20 mouse cellular contexts compared by ENCODE assay signal in genomic region chr17:4381896-4382685, GRCm38 (mm10).
DNase-seq lines count a peak whose midpoint lies in the region; ATAC-seq and TF ChIP-seq lines count a peak whose summit lies in the region.
"Had no signal": no experiment of that assay in that cellular context is flagged by ENCODE, and none has a peak within 500 bp of the region (broad histone marks: within the 10 kb centered on the region; RNA-seq: fewer than 3 reads in every experiment).

No protein-coding gene starts in this region.

- no peaks in the 10 kb centered on the region for H3K4me1 ChIP-seq in forebrain, postnatal 0 days (ENCODE audit: insufficient read depth)
- H3K4me1 ChIP-seq in forebrain, embryonic 14.5 days (ENCODE audit: control insufficient read depth, insufficient read depth, low read length) = no peaks in the 10 kb centered on the region
- H3K4me1 ChIP-seq in thymus, adult 2 months (replicated peaks; ENCODE audit: control insufficient read depth, insufficient read depth, low read length) = no peaks in the 10 kb centered on the region
- H3K4me1 ChIP-seq in intestine, embryonic 16.5 days (ENCODE audit: control insufficient read depth, insufficient read depth, low read length) = no peaks in the 10 kb centered on the region
- H3K4me1 ChIP-seq: hindbrain, embryonic 13.5 days; limb, embryonic 12.5 days had no signal

- 53% methylated on average over 13 of the region's 13 CpGs for WGBS in forebrain, postnatal 0 days
- 84% methylated on average over 13 of the region's 13 CpGs for WGBS in forebrain, embryonic 14.5 days
- WGBS in thymus, adult 2 months = 96% methylated on average over 13 of the region's 13 CpGs
- 72% methylated on average over 13 of the region's 13 CpGs for WGBS in intestine, embryonic 16.5 days

- peak; percentile 60 for ATAC-seq in forebrain, postnatal 0 days
- ATAC-seq in forebrain, embryonic 14.5 days = no peak
- no peak for ATAC-seq in intestine, embryonic 16.5 days
- ATAC-seq: Patski had no signal

- peak overlapping the region; percentile 47 for H3K27ac ChIP-seq in forebrain, postnatal 0 days (ENCODE audit: low read depth, low read length)
- H3K27ac ChIP-seq in forebrain, embryonic 14.5 days (ENCODE audit: low read depth, low read length) = no peak overlapping the region
- H3K27ac ChIP-seq in thymus, adult 2 months (ENCODE audit: control insufficient read depth, insufficient read depth, low read length) = no peak overlapping the region
- no peak overlapping the region for H3K27ac ChIP-seq in intestine, embryonic 16.5 days (ENCODE audit: low read length)
- H3K27ac ChIP-seq: hindbrain, embryonic 13.5 days; limb, embryonic 12.5 days; liver, embryonic 14.5 days had no signal

- no peak overlapping the region for H3K4me3 ChIP-seq in forebrain, postnatal 0 days (ENCODE audit: low read depth, low read length)
- H3K4me3 ChIP-seq in forebrain, embryonic 14.5 days (ENCODE audit: low read depth, low read length) = no peak overlapping the region
- H3K4me3 ChIP-seq in thymus, adult 2 months (ENCODE audit: control insufficient read depth, insufficient read depth, low read length) = no peak overlapping the region
- H3K4me3 ChIP-seq in intestine, embryonic 16.5 days (ENCODE audit: low read length) = no peak overlapping the region
- H3K4me3 ChIP-seq: hindbrain, embryonic 13.5 days; limb, embryonic 12.5 days had no signal

- TF ChIP-seq POLR2A in thymus, adult 2 months (IDR thresholded peaks at IDR 0.05; ENCODE audit: control insufficient read depth, extremely low read depth, insufficient read depth, low read length, poor library complexity) = no peak

- no peak for TF ChIP-seq CTCF in forebrain, postnatal 0 days (IDR thresholded peaks at IDR 0.05; ENCODE audit: low read depth)
- TF ChIP-seq CTCF in thymus, adult 2 months (IDR thresholded peaks at IDR 0.05; ENCODE audit: borderline replicate concordance, control insufficient read depth, extremely low read depth, insufficient read depth, low read length, poor library complexity) = no peak

- no peaks in the 10 kb centered on the region for H3K36me3 ChIP-seq in forebrain, postnatal 0 days (ENCODE audit: insufficient read depth)
- no peaks in the 10 kb centered on the region for H3K36me3 ChIP-seq in forebrain, embryonic 14.5 days (ENCODE audit: control insufficient read depth, insufficient read depth, low read length)
- H3K36me3 ChIP-seq in thymus, adult 2 months (ENCODE audit: control insufficient read depth, insufficient read depth, low read length) = no peaks in the 10 kb centered on the region
- no peaks in the 10 kb centered on the region for H3K36me3 ChIP-seq in intestine, embryonic 16.5 days (ENCODE audit: control insufficient read depth, insufficient read depth, low read length)
- H3K36me3 ChIP-seq: hindbrain, embryonic 13.5 days; limb, embryonic 12.5 days had no signal

- no peaks in the 10 kb centered on the region for H3K9me3 ChIP-seq in forebrain, postnatal 0 days (ENCODE audit: low read length)
- H3K9me3 ChIP-seq in forebrain, embryonic 14.5 days (replicated peaks; ENCODE audit: control insufficient read depth, low read length) = no peaks in the 10 kb centered on the region
- no peaks in the 10 kb centered on the region for H3K9me3 ChIP-seq in intestine, embryonic 16.5 days (ENCODE audit: control insufficient read depth, low read length)
- H3K9me3 ChIP-seq: hindbrain, embryonic 13.5 days; limb, embryonic 12.5 days had no signal

- no peaks in the 10 kb centered on the region for H3K27me3 ChIP-seq in forebrain, postnatal 0 days (ENCODE audit: insufficient read depth, low read length)
- H3K27me3 ChIP-seq in forebrain, embryonic 14.5 days (replicated peaks; ENCODE audit: control insufficient read depth, insufficient read depth, low read length) = no peaks in the 10 kb centered on the region
- no peaks in the 10 kb centered on the region for H3K27me3 ChIP-seq in thymus, adult 2 months (ENCODE audit: control insufficient read depth, insufficient read depth, low read length)
- H3K27me3 ChIP-seq in intestine, embryonic 16.5 days (replicated peaks; ENCODE audit: control insufficient read depth, insufficient read depth, low read length) = no peaks in the 10 kb centered on the region
- H3K27me3 ChIP-seq: CH12.LX; hindbrain, embryonic 13.5 days; limb, embryonic 12.5 days had no signal

- peak; percentile 50 for DNase-seq in forebrain, postnatal 0 days
- DNase-seq in forebrain, embryonic 14.5 days (ENCODE audit: low spot score) = no peak
- DNase-seq in layer of hippocampus, adult 11-12 months (ENCODE audit: low spot score) = peak; percentile 45
- DNase-seq in layer of hippocampus, postnatal 36 days = peak; percentile 51 to 57
- peak; percentile 19 for DNase-seq in right cerebral cortex, postnatal 4 days
- no peak for DNase-seq in kidney, postnatal 36 days
- no peak for DNase-seq in thymus, adult 2 months
- DNase-seq: cerebellum, adult 18-20 months; gastrocnemius, postnatal 14 days; kidney, adult 11 months; kidney, postnatal 10 days; lung, postnatal 36 days; thymus, adult 18-20 months had no signal

- H3K9ac ChIP-seq in forebrain, postnatal 0 days = no peak overlapping the region
- no peak overlapping the region for H3K9ac ChIP-seq in forebrain, embryonic 14.5 days (ENCODE audit: low read length)
- H3K9ac ChIP-seq in intestine, embryonic 16.5 days (ENCODE audit: low read depth, low read length) = no peak overlapping the region
- H3K9ac ChIP-seq: hindbrain, embryonic 13.5 days; limb, embryonic 12.5 days; liver, embryonic 14.5 days had no signal

- H3K4me2 ChIP-seq in forebrain, postnatal 0 days (ENCODE audit: low read depth) = no peak overlapping the region
- no peak overlapping the region for H3K4me2 ChIP-seq in forebrain, embryonic 14.5 days (ENCODE audit: low read length)
- H3K4me2 ChIP-seq in intestine, embryonic 16.5 days (ENCODE audit: low read depth, low read length) = no peak overlapping the region
- H3K4me2 ChIP-seq: hindbrain, embryonic 13.5 days; limb, embryonic 12.5 days; midbrain, embryonic 11.5 days had no signal

Comparison
In these comparisons a context has a peak if more than half of its experiments do, and no peak if none do; other contexts are left out.
1. DNase-seq: peak in forebrain, postnatal 0 days (single experiment), layer of hippocampus, adult 11-12 months (single experiment), layer of hippocampus, postnatal 36 days (2 of 2) and right cerebral cortex, postnatal 4 days (single experiment); none in forebrain, embryonic 14.5 days (single experiment), kidney, postnatal 36 days (0 of 2) and thymus, adult 2 months (single experiment).